Mouse (Mus musculus) lung, postnatal 0 days (tissue): ENCODE data around the gene Rab37.

Source experiments
- CTCF ChIP-seq: IDR thresholded peaks from 2 replicates; pipeline ENCODE4 v1.5.1; 2016; ENCODE audit warnings: antibody characterized with exemption, mild to moderate bottlenecking
- EP300 ChIP-seq: IDR thresholded peaks from 2 replicates; pipeline ENCODE4 v1.6.1; 2016; ENCODE audit warnings: antibody characterized with exemption, mild to moderate bottlenecking, control low read depth

DNA sequence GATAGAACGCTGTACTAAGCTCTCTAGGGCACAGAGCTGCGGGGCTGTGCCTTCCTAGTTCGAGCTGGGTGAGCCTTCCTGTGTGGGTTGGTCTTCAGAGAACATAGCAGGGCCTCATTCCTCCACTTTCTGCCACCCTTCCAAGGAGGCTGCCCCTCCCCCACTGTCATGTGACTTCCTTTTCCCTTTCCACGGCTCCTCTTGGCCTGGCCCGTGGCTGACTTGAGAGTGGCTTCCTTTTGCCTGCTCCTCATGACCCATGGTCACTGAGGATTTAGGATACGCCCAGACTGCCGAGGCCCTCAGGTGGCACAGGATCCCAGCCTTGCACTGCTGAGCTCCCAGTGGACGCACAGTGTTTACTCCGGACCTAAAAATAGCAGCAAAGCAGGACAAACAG lies 100.9 kb downstream of the Rab37 start:
- no peak for TF ChIP-seq CTCF
- TF ChIP-seq EP300: peak; percentile 38; the same call in 1 of the 2 replicates
